10 mouse cellular contexts compared by ENCODE assay signal in the genomic region with DNA sequence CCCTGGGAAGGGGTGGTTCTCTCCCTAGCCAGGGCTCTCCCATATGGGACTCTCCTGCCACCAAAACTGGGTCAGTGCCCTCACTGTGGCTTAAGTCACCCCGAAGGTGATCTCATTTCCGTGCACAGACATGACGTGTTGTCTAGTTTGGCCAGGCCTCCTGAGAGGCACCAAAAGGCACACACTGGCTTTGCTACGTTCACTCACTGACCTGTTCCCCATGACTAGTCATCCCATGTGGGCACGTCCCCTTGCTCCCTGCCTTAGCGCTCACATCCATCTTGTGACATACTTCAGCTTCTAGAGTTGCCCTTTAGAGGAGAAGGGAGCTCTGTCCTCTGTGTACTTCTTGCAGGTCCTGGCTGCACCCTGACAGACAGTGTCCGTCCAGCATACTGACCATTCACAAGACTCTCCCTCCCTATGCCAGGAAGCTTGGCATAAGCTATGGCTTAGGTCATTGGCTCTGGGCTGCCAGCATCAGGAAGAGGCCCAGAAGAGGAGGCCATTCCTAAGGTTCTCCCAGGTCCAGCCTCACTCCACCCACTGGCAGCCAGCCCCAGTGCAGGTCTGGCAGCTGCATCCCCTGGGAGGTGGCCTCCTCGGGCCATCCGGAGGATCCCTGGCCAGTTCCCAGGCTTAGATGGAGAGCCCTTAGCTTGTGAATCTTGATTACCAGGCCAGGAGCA.
DNase-seq lines count a peak whose midpoint lies in the region; ATAC-seq lines count a peak whose summit lies in the region.
"Had no signal": no experiment of that assay in that cellular context is flagged by ENCODE, and none has a peak within 500 bp of the region (broad histone marks: within the 10 kb centered on the region; RNA-seq: fewer than 3 reads in every experiment).

No protein-coding gene starts in this region.

- H3K4me3 ChIP-seq in lung, embryonic 16.5 days (ENCODE audit: low read length), result no peak overlapping the region
- H3K4me3 ChIP-seq in brown adipose tissue, adult 24 weeks (ENCODE audit: insufficient read depth, low read depth, low read length), result no peak overlapping the region
- no peak overlapping the region for H3K4me3 ChIP-seq in forebrain, embryonic 16.5 days (replicated peaks; ENCODE audit: low read length)
- H3K4me3 ChIP-seq: embryonic facial prominence, embryonic 15.5 days; megakaryocyte, embryonic 14.5 days had no signal

- H3K9ac ChIP-seq in lung, embryonic 16.5 days (ENCODE audit: low read length), result no peak overlapping the region
- H3K9ac ChIP-seq in forebrain, embryonic 16.5 days (replicated peaks; ENCODE audit: low read depth, low read length), result no peak overlapping the region
- H3K9ac ChIP-seq: embryonic facial prominence, embryonic 15.5 days had no signal

- H3K9me3 ChIP-seq in lung, embryonic 16.5 days (ENCODE audit: control insufficient read depth, low read length), result no peaks in the 10 kb centered on the region
- H3K9me3 ChIP-seq in forebrain, embryonic 16.5 days (ENCODE audit: control insufficient read depth, low read length), result no peaks in the 10 kb centered on the region
- H3K9me3 ChIP-seq: embryonic facial prominence, embryonic 15.5 days; megakaryocyte, embryonic 14.5 days had no signal

- intact Hi-C loops in gastrocnemius, postnatal 14 days (cut with DNase I; ENCODE audit: low total_unique reads), result no loop called here
- intact Hi-C loops in left cerebral cortex, postnatal 14 days (cut with DNase I), result no loop called here

- 84% methylated on average over 9 of the region's 9 CpGs for WGBS in lung, embryonic 16.5 days
- WGBS in forebrain, embryonic 16.5 days, result 89% methylated on average over 9 of the region's 9 CpGs

- no peaks in the 10 kb centered on the region for H3K27me3 ChIP-seq in lung, embryonic 16.5 days (ENCODE audit: control insufficient read depth, insufficient read depth, low read depth, low read length)
- H3K27me3 ChIP-seq in forebrain, embryonic 16.5 days (replicated peaks; ENCODE audit: control insufficient read depth, insufficient read depth, low read length), result no peaks in the 10 kb centered on the region
- H3K27me3 ChIP-seq: embryonic facial prominence, embryonic 15.5 days had no signal

- DNase-seq in lung, postnatal 14 days, result no peak
- DNase-seq in gastrocnemius, postnatal 14 days, result peak; percentile 74
- DNase-seq in lung, postnatal 25 days (ENCODE audit: low spot score), result peak; percentile 21
- no peak for DNase-seq in left cerebral cortex, postnatal 14 days (ENCODE audit: low spot score in 2 of 2)

- ATAC-seq in lung, embryonic 16.5 days (ENCODE audit: low read depth), result 0 out of 2 replicates have a peak, but pooled peaks have one; percentile 18
- ATAC-seq in forebrain, embryonic 16.5 days, result no peak
- ATAC-seq in monocyte, adult 5-6 weeks (replicated peaks; ENCODE audit: insufficient number of reproducible peaks, low FRiP score, low TSS enrichment, poor library complexity, severe bottlenecking), result no peak

- H3K36me3 ChIP-seq in lung, embryonic 16.5 days (ENCODE audit: control insufficient read depth, insufficient read depth, low read length), result peaks cover 7% of the 10 kb centered on the region
- H3K36me3 ChIP-seq in forebrain, embryonic 16.5 days (ENCODE audit: control insufficient read depth, insufficient read depth), result peaks cover 22% of the 10 kb centered on the region

- no peak overlapping the region for H3K4me2 ChIP-seq in lung, embryonic 16.5 days (ENCODE audit: low read depth, low read length)
- no peak overlapping the region for H3K4me2 ChIP-seq in forebrain, embryonic 16.5 days (ENCODE audit: low read length)
- H3K4me2 ChIP-seq: embryonic facial prominence, embryonic 15.5 days had no signal

- no peaks in the 10 kb centered on the region for H3K4me1 ChIP-seq in lung, embryonic 16.5 days (replicated peaks; ENCODE audit: control insufficient read depth, insufficient read depth, low read length)
- H3K4me1 ChIP-seq in brown adipose tissue, adult 24 weeks (ENCODE audit: control insufficient read depth, insufficient read depth, insufficient read length, low read length), result peaks cover 9% of the 10 kb centered on the region
- H3K4me1 ChIP-seq in forebrain, embryonic 16.5 days (replicated peaks; ENCODE audit: control insufficient read depth, insufficient read depth, low read length), result peaks cover 9% of the 10 kb centered on the region

- no peak overlapping the region for H3K27ac ChIP-seq in lung, embryonic 16.5 days (ENCODE audit: low read length)
- H3K27ac ChIP-seq in brown adipose tissue, adult 24 weeks (replicated peaks; ENCODE audit: low read depth, low read length), result peak overlapping the region; percentile 84
- no peak overlapping the region for H3K27ac ChIP-seq in forebrain, embryonic 16.5 days (ENCODE audit: low read length)
- H3K27ac ChIP-seq: embryonic facial prominence, embryonic 15.5 days had no signal

Comparison
In these comparisons a context has a peak if more than half of its experiments do, and no peak if none do; other contexts are left out.
1. DNase-seq: peak in gastrocnemius, postnatal 14 days (single experiment) and lung, postnatal 25 days (single experiment); none in lung, postnatal 14 days (single experiment) and left cerebral cortex, postnatal 14 days (0 of 2).